Mouse (Mus musculus) heart, embryonic 12.5 days (tissue): Measurements from ENCODE around the gene Ccdc3. TPM values are rescaled to one million over a fixed set of nuclear protein-coding genes. Genes with fewer than 3 reads are reported as not detected.
A peak's percentile ranks its signal among the peaks of the same experiment; 100 is the strongest.

ENCODE experiments used
- ATAC-seq: fragments of 200-750 bp; cut with Nextera tagmentation; 2 replicates; pipeline ENCODE4 v1.8.0; 2017; ENCODE audit warnings: moderate TSS enrichment, moderate library complexity; ENCODE audit not compliant: insufficient number of reproducible peaks, low FRiP score
- H3K27ac ChIP-seq: fragments of 300-500 bp; sonication (generic); 2 replicates; pipeline ENCODE4 v1.5.1; 2016; ENCODE audit warnings: mild to moderate bottlenecking, moderate library complexity; ENCODE audit not compliant: poor library complexity, severe bottlenecking
- H3K27me3 ChIP-seq: fragments of 300-500 bp; sonication (generic); replicated peaks from 2 replicates; pipeline ENCODE4 v1.6.1; 2016; ENCODE audit warnings: mild to moderate bottlenecking, moderate library complexity
- H3K36me3 ChIP-seq: fragments of 300-500 bp; sonication (generic); 2 replicates; pipeline ENCODE4 v1.6.1; 2016; ENCODE audit warnings: mild to moderate bottlenecking, moderate library complexity
- H3K4me1 ChIP-seq: fragments of 300-500 bp; sonication (generic); replicated peaks from 2 replicates; pipeline ENCODE4 v1.6.1; 2016; ENCODE audit warnings: mild to moderate bottlenecking
- H3K4me2 ChIP-seq: fragments of 300-500 bp; sonication (generic); 2 replicates; pipeline ENCODE4 v1.6.1; 2016; ENCODE audit warnings: mild to moderate bottlenecking, moderate library complexity
- H3K4me3 ChIP-seq: fragments of 300-500 bp; sonication (generic); 2 replicates; pipeline ENCODE4 v1.5.1; 2016; ENCODE audit warnings: mild to moderate bottlenecking
- H3K9ac ChIP-seq: fragments of 300-500 bp; sonication (generic); 2 replicates; pipeline ENCODE4 v1.6.1; 2016; ENCODE audit warnings: mild to moderate bottlenecking, moderate library complexity
- H3K9me3 ChIP-seq: fragments of 300-500 bp; sonication (generic); replicated peaks from 2 replicates; pipeline ENCODE4 v1.6.1; 2016; ENCODE audit warnings: mild to moderate bottlenecking, moderate library complexity
- WGBS: fragments of 180-500 bp; shearing (Covaris S2); methylation state at CpG from one replicate; pipeline ENCODE4 v1.1.7; 2016; 5-methylcytosine and 5-hydroxymethylcytosine counted together
- polyA plus RNA-seq: library from polyadenylated mRNA; unstranded; fragments of >200 nt; fragmentation: Nextera tagmentation; extraction: Ambion mirVana; gene quantifications from 2 replicates; pipeline ENCODE4 v1.2.1, GENCODE M21; 2016

Ccdc3 gene
- polyA plus RNA-seq, 1 experiment from 2014 or later: 14.2 TPM

DNA sequence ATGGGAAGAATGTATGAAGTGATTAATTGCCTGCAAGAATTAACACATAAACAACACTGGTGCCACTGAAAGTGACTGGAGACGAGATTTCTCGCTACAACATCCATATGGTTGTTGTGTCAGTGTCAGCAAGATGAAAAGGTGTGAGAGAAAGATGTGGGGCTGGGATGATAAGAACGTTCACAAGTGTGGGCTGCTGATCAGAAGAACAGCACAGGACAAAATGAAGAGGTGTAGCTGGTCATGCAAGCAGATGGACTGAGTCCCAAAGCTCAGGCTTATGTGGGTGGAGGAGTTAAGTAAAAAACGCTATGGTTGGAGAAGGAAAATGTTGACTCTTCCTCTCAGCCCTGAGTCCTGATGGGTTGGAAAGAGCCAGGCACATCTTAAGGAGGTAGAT lies 46.6 kb downstream of the Ccdc3 start:
- Histone ChIP-seq H3K9ac (no peak overlapping the region), H3K27ac (no peak overlapping the region), H3K4me2 (no peak overlapping the region), H3K27me3 (no peaks in the 10 kb centered on the region), H3K4me1 (peaks cover 20% of the 10 kb centered on the region), H3K36me3 (no peaks in the 10 kb centered on the region; the same call in 1 of the 2 replicates), H3K4me3 (no peak overlapping the region), H3K9me3 (no peaks in the 10 kb centered on the region)
- no peak for ATAC-seq
- 59% methylated on average over 4 of the region's 4 CpGs for WGBS

GRCm38 (mm10) chr2:5185631-5186030 lies 48.1 kb downstream of the Ccdc3 start:
- no peak overlapping the region; the same call in 1 of the 2 replicates for H3K27ac ChIP-seq
- no peak for ATAC-seq
- WGBS: 36% methylated on average over 3 of the region's 3 CpGs
- no peak overlapping the region for H3K9ac ChIP-seq
- H3K4me1 ChIP-seq: peaks cover 20% of the 10 kb centered on the region
- H3K36me3 ChIP-seq: no peaks in the 10 kb centered on the region; the same call in 1 of the 2 replicates
- H3K4me3 ChIP-seq: no peak overlapping the region
- no peaks in the 10 kb centered on the region for H3K27me3 ChIP-seq
- no peak overlapping the region for H3K4me2 ChIP-seq
- no peaks in the 10 kb centered on the region for H3K9me3 ChIP-seq

DNA sequence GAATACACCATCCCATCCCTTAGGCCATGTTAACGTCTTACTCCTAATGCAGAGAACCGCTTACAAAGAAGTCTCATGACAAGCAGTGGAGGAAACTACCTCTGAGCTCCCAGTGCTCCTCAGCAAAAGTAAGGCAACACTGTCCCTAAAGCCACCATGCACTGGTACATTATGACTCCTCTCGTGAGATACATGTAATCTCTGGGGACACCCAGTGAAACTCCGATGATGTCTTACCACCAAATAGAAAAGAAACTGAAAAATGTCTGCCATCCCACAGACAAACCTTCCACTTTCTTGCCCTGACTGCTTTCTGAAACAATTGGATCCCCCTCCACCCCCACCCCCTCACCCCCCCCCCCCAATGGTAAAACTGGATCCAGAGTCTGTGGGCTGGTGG lies 54.6 kb downstream of the Ccdc3 start:
- ATAC-seq: no peak
- Histone ChIP-seq H3K4me1 (no peaks in the 10 kb centered on the region), H3K4me3 (no peak overlapping the region), H3K36me3 (no peaks in the 10 kb centered on the region; the same call in 1 of the 2 replicates), H3K27ac (no peak overlapping the region), H3K9me3 (no peaks in the 10 kb centered on the region), H3K4me2 (no peak overlapping the region), H3K27me3 (no peaks in the 10 kb centered on the region), H3K9ac (no peak overlapping the region)
- WGBS: 82% methylated on average over 4 of the region's 4 CpGs

DNA sequence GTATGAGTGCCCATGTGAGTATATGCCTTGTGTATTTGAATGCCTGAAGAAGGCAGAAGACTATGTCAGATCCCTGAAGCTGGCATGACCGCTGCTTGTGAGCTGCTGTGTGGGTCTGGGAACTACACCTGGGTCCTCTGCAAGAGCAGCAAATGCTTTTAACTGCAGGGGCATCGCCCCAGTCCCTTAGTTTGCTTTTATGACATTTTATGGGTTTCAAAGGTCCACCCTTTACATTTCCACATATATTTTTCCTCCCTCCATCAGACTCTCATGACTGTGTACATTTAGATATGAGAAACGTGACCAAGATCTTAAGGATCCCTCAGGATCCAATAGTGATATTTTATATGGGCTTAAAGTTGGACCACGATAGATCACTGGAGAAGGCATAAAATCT lies 55.5 kb downstream of the Ccdc3 start:
- Histone ChIP-seq H3K9ac (no peak overlapping the region), H3K27ac (no peak overlapping the region), H3K4me3 (no peak overlapping the region), H3K9me3 (no peaks in the 10 kb centered on the region), H3K4me1 (no peaks in the 10 kb centered on the region), H3K36me3 (no peaks in the 10 kb centered on the region), H3K27me3 (no peaks in the 10 kb centered on the region), H3K4me2 (no peak overlapping the region)
- WGBS: 78% methylated on average over 4 of the region's 4 CpGs
- no peak for ATAC-seq

DNA sequence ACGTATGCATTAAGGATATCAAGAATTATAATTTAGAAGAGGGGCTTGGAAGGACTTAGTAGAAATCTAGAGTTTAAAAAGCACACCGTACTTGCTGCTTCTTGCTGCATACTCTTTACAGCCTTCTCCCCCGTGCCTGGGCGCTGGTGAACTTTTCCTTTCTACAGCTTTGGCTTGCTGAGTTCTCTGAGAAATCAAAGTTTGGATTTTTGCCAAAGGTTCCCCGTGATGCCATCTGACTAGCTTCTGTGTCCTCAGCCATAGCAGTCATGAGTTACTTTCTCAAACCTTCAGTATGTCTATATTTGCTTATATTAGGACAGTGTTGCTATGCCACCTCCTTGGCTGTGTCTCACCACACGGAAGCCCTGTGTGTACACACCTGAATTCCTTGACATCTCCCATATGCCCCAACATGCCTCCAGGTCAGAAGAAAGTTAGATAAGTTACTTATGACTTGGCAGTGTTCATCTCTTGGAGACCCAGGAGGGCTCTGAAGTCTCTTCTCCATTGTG lies 57.2 kb downstream of the Ccdc3 start:
- no peak overlapping the region for H3K27ac ChIP-seq
- H3K4me1 ChIP-seq: no peaks in the 10 kb centered on the region
- H3K9ac ChIP-seq: no peak overlapping the region
- no peak overlapping the region for H3K4me3 ChIP-seq
- 68% methylated on average over 6 of the region's 6 CpGs for whole genome bisulfite sequencing
- H3K9me3 ChIP-seq: no peaks in the 10 kb centered on the region
- ATAC-seq: no peak
- no peak overlapping the region for H3K4me2 ChIP-seq
- no peaks in the 10 kb centered on the region for H3K36me3 ChIP-seq
- H3K27me3 ChIP-seq: no peaks in the 10 kb centered on the region

DNA sequence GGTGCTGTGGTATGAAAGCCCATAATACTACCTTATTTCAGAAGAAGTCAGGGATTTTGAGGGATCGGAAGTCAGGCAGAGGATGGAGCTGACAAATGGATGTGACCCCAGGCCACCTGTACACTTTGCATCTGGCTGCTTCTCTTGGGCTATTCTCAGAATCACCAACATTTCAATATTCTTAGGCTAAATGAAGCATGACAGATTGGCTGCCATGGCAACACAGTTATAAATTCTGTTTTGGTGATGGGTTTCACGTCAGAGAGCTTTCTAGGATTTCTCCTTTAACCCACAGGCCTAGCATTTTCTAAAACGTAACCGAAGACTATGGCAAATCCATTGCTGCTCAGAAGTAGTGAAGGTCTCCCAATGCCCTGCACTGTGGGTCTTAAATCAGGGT lies 59.9 kb downstream of the Ccdc3 start:
- no peak overlapping the region for H3K27ac ChIP-seq
- no peaks in the 10 kb centered on the region for H3K36me3 ChIP-seq
- ATAC-seq: no peak
- WGBS: 87% methylated on average over 4 of the region's 4 CpGs
- H3K4me2 ChIP-seq: no peak overlapping the region
- H3K9ac ChIP-seq: no peak overlapping the region
- H3K27me3 ChIP-seq: no peaks in the 10 kb centered on the region
- no peaks in the 10 kb centered on the region for H3K4me1 ChIP-seq
- H3K4me3 ChIP-seq: no peak overlapping the region
- no peaks in the 10 kb centered on the region for H3K9me3 ChIP-seq

DNA sequence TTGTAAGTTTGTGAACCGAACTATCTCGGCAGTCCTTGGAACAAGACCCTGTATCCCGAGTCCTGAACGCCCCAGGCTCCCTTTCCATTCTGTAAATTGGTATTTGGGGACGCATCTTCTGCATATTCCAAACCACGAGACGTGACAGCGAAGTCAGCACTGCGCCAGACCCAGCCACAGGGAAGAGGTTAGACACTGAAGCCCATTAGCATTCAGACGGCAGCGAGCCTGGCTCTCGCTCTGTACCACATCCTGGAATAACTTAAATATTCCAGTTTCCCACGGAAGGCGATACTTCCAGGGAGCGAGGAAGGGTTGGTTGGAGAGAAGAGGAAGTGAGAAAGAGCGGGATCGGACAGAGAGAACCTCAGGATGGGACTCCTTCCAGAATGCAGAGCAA lies 61.7 kb downstream of the Ccdc3 start:
- H3K4me2 ChIP-seq: no peak overlapping the region

DNA sequence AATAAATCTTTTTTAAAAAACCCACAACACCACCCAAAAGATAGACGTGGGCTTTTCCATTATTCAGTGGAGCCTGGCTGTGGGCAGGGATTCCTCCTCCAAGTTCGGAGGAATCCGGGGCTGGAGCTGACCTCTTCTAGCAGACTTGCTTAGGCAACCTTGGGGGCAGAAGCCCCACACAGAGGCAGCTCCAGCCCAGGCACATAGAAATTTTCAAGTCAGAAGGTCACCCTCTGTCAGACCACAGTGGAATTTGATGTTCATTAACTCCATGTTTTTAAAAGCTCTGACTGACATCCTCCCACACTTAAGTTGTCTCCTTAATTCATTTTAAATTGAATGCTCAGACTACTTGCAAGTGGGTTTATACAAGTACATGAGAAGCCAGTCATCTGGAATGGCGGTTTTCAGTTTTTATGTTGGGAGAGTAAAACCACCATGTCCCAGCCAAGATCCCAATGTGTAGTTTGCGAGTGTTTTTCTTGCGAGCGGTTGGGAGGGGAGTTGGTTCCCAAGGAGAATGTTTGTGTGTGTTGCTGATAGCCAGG lies 63.3 kb downstream of the Ccdc3 start:
- Histone ChIP-seq H3K9ac (no peak overlapping the region), H3K4me1 (no peaks in the 10 kb centered on the region), H3K4me2 (no peak overlapping the region), H3K36me3 (no peaks in the 10 kb centered on the region), H3K4me3 (no peak overlapping the region), H3K27me3 (no peaks in the 10 kb centered on the region), H3K9me3 (no peaks in the 10 kb centered on the region), H3K27ac (no peak overlapping the region)
- no peak for ATAC-seq
- whole genome bisulfite sequencing: 79% methylated on average over 7 of the region's 7 CpGs

More for the DNA sequence above, 61.7 kb downstream of the Ccdc3 start:
- ATAC-seq: no peak
- Histone ChIP-seq H3K4me3 (no peak overlapping the region), H3K36me3 (no peaks in the 10 kb centered on the region), H3K27ac (no peak overlapping the region), H3K27me3 (no peaks in the 10 kb centered on the region), H3K9me3 (no peaks in the 10 kb centered on the region), H3K4me1 (no peaks in the 10 kb centered on the region), H3K9ac (peak overlapping the region; percentile 12; the same call in 1 of the 2 replicates)
- 85% methylated on average over 17 of the region's 17 CpGs for WGBS

- Histone ChIP-seq H3K4me3 (no peak overlapping the region), H3K27me3 (no peaks in the 10 kb centered on the region), H3K9ac (no peak overlapping the region), H3K9me3 (no peaks in the 10 kb centered on the region), H3K36me3 (no peaks in the 10 kb centered on the region), H3K27ac (no peak overlapping the region), H3K4me1 (no peaks in the 10 kb centered on the region), H3K4me2 (no peak overlapping the region)
- no peak for ATAC-seq
- 84% methylated on average over 1 of the region's 1 CpGs for WGBS
Measured at GRCm38 (mm10) chr2:5203146-5203545, 65.6 kb downstream of the Ccdc3 start.

- no peaks in the 10 kb centered on the region for H3K4me1 ChIP-seq
- H3K4me2 ChIP-seq: no peak overlapping the region
- H3K27me3 ChIP-seq: no peaks in the 10 kb centered on the region
- no peaks in the 10 kb centered on the region for H3K36me3 ChIP-seq
- no peak overlapping the region for H3K9ac ChIP-seq
- no peak for ATAC-seq
- no peak overlapping the region for H3K4me3 ChIP-seq
- 66% methylated on average over 1 of the region's 1 CpGs for WGBS
- no peaks in the 10 kb centered on the region for H3K9me3 ChIP-seq
- no peak overlapping the region for H3K27ac ChIP-seq
Measured at GRCm38 (mm10) chr2:5204941-5205340, 67.4 kb downstream of the Ccdc3 start.

GRCm38 (mm10) chr2:5206651-5207050 lies 69.1 kb downstream of the Ccdc3 start:
- 79% methylated on average over 3 of the region's 3 CpGs for WGBS

GRCm38 (mm10) chr2:5214581-5214980 lies 77.0 kb downstream of the Ccdc3 start:
- H3K4me2 ChIP-seq: no peak overlapping the region
- no peaks in the 10 kb centered on the region for H3K27me3 ChIP-seq
- H3K36me3 ChIP-seq: no peaks in the 10 kb centered on the region
- no peak overlapping the region for H3K4me3 ChIP-seq
- no peak for ATAC-seq
- H3K9ac ChIP-seq: no peak overlapping the region
- H3K9me3 ChIP-seq: peaks cover 7% of the 10 kb centered on the region; the same call in 1 of the 2 replicates
- no peak overlapping the region for H3K27ac ChIP-seq
- WGBS: 57% methylated on average over 1 of the region's 1 CpGs
- H3K4me1 ChIP-seq: no peaks in the 10 kb centered on the region

More at GRCm38 (mm10) chr2:5206651-5207050, 69.1 kb downstream of the Ccdc3 start:
- Histone ChIP-seq H3K27me3 (no peaks in the 10 kb centered on the region), H3K9ac (no peak overlapping the region), H3K27ac (no peak overlapping the region), H3K4me2 (no peak overlapping the region), H3K4me3 (no peak overlapping the region), H3K36me3 (no peaks in the 10 kb centered on the region), H3K9me3 (0 out of 2 replicates have a peak, but pooled peaks cover under 1% of the 10 kb centered on the region), H3K4me1 (no peaks in the 10 kb centered on the region)
- no peak for ATAC-seq
